Mouse (Mus musculus) hindbrain, embryonic 12.5 days (tissue): ENCODE data around the gene Cog5. TPM values are rescaled to one million over a fixed set of nuclear protein-coding genes. Genes with fewer than 3 reads are reported as not detected.

Experiments
- ATAC-seq: fragments of 200-750 bp; cut with Nextera tagmentation; 2 replicates; pipeline ENCODE4 v1.8.0; 2017; ENCODE audit warnings: moderate TSS enrichment; ENCODE audit not compliant: low FRiP score
- H3K27ac ChIP-seq: fragments of 300-500 bp; sonication (generic); 2 replicates; pipeline ENCODE4 v1.5.1; 2016; ENCODE audit warnings: mild to moderate bottlenecking
- H3K27me3 ChIP-seq: fragments of 300-500 bp; sonication (generic); 2 replicates; pipeline ENCODE4 v1.6.1; 2016; ENCODE audit warnings: mild to moderate bottlenecking
- H3K36me3 ChIP-seq: fragments of 300-500 bp; sonication (generic); 2 replicates; pipeline ENCODE4 v1.6.1; 2016; ENCODE audit warnings: mild to moderate bottlenecking
- H3K4me1 ChIP-seq: fragments of 300-500 bp; sonication (generic); 2 replicates; pipeline ENCODE4 v1.6.1; 2016
- H3K4me2 ChIP-seq: fragments of 300-500 bp; sonication (generic); replicated peaks from 2 replicates; pipeline ENCODE4 v1.6.1; 2016; ENCODE audit warnings: mild to moderate bottlenecking
- H3K4me3 ChIP-seq: fragments of 300-500 bp; sonication (generic); 2 replicates; pipeline ENCODE4 v1.5.1; 2016; ENCODE audit warnings: mild to moderate bottlenecking
- H3K9ac ChIP-seq: fragments of 300-500 bp; sonication (generic); 2 replicates; pipeline ENCODE4 v1.6.1; 2016; ENCODE audit warnings: mild to moderate bottlenecking, moderate library complexity
- H3K9me3 ChIP-seq: fragments of 300-500 bp; sonication (generic); replicated peaks from 2 replicates; pipeline ENCODE4 v1.6.1; 2016; ENCODE audit warnings: mild to moderate bottlenecking
- WGBS: fragments of 180-500 bp; shearing (Covaris S2); methylation state at CpG from one replicate; pipeline ENCODE4 v1.1.7; 2016; 5-methylcytosine and 5-hydroxymethylcytosine counted together
- polyA plus RNA-seq: library from polyadenylated mRNA; unstranded; fragments of >200 nt; fragmentation: Nextera tagmentation; extraction: Ambion mirVana; gene quantifications from 2 replicates; pipeline ENCODE4 v1.2.1, GENCODE M21; 2016

The Cog5 gene
- polyA plus RNA-seq, 1 experiment from 2014 or later: 38.1 TPM

- H3K36me3 ChIP-seq: no peaks in the 10 kb centered on the region
- H3K9me3 ChIP-seq: no peaks in the 10 kb centered on the region
- H3K4me2 ChIP-seq: no peak overlapping the region
- 97% methylated on average over 2 of the region's 2 CpGs for WGBS
- H3K4me1 ChIP-seq: peaks cover 12% of the 10 kb centered on the region
- no peak overlapping the region for H3K27ac ChIP-seq
- no peak for ATAC-seq
- H3K27me3 ChIP-seq: no peaks in the 10 kb centered on the region
- H3K4me3 ChIP-seq: no peak overlapping the region
- H3K9ac ChIP-seq: no peak overlapping the region
Observed at GRCm38 (mm10) chr12:31907436-31907835, 252.8 kb downstream of the Cog5 start.

- Histone ChIP-seq H3K27ac (no peak overlapping the region), H3K9me3 (no peaks in the 10 kb centered on the region), H3K36me3 (no peaks in the 10 kb centered on the region), H3K4me3 (no peak overlapping the region), H3K4me2 (no peak overlapping the region), H3K4me1 (no peaks in the 10 kb centered on the region), H3K27me3 (no peaks in the 10 kb centered on the region), H3K9ac (no peak overlapping the region)
- WGBS: 85% methylated on average over 6 of the region's 6 CpGs
- ATAC-seq: no peak
Observed at GRCm38 (mm10) chr12:31912966-31913551, 258.4 kb downstream of the Cog5 start.

GRCm38 (mm10) chr12:31913614-31914013, 258.9 kb downstream of the Cog5 start:
- WGBS: 79% methylated on average over 4 of the region's 4 CpGs
- H3K4me1 ChIP-seq: no peaks in the 10 kb centered on the region
- ATAC-seq: no peak
- no peaks in the 10 kb centered on the region for H3K9me3 ChIP-seq
- no peak overlapping the region for H3K27ac ChIP-seq
- H3K27me3 ChIP-seq: no peaks in the 10 kb centered on the region
- no peak overlapping the region for H3K9ac ChIP-seq
- no peak overlapping the region for H3K4me3 ChIP-seq
- H3K4me2 ChIP-seq: no peak overlapping the region
- H3K36me3 ChIP-seq: no peaks in the 10 kb centered on the region

- no peaks in the 10 kb centered on the region for H3K9me3 ChIP-seq
- no peak overlapping the region for H3K4me2 ChIP-seq
- no peaks in the 10 kb centered on the region for H3K4me1 ChIP-seq
- no peak for ATAC-seq
- 95% methylated on average over 5 of the region's 5 CpGs for WGBS
- H3K27me3 ChIP-seq: no peaks in the 10 kb centered on the region
- no peak overlapping the region for H3K27ac ChIP-seq
- no peak overlapping the region for H3K9ac ChIP-seq
- no peak overlapping the region for H3K4me3 ChIP-seq
- H3K36me3 ChIP-seq: no peaks in the 10 kb centered on the region
Observed at GRCm38 (mm10) chr12:31916691-31917090, 262.0 kb downstream of the Cog5 start.

GRCm38 (mm10) chr12:31917245-31917644, 262.6 kb downstream of the Cog5 start:
- no peak overlapping the region for H3K4me3 ChIP-seq
- no peak overlapping the region for H3K4me2 ChIP-seq
- no peaks in the 10 kb centered on the region for H3K4me1 ChIP-seq
- no peaks in the 10 kb centered on the region for H3K27me3 ChIP-seq
- H3K9ac ChIP-seq: no peak overlapping the region
- 86% methylated on average over 5 of the region's 5 CpGs for WGBS
- H3K36me3 ChIP-seq: no peaks in the 10 kb centered on the region
- no peaks in the 10 kb centered on the region for H3K9me3 ChIP-seq
- no peak overlapping the region for H3K27ac ChIP-seq
- no peak for ATAC-seq

GRCm38 (mm10) chr12:31920464-31921405, 266.1 kb downstream of the Cog5 start:
- 82% methylated on average over 18 of the region's 18 CpGs for WGBS
- no peak overlapping the region for H3K4me3 ChIP-seq
- no peak for ATAC-seq
- H3K4me2 ChIP-seq: no peak overlapping the region
- no peaks in the 10 kb centered on the region for H3K4me1 ChIP-seq
- H3K9me3 ChIP-seq: no peaks in the 10 kb centered on the region
- H3K9ac ChIP-seq: no peak overlapping the region
- H3K27ac ChIP-seq: no peak overlapping the region
- no peaks in the 10 kb centered on the region for H3K27me3 ChIP-seq
- H3K36me3 ChIP-seq: peaks cover 15% of the 10 kb centered on the region

GRCm38 (mm10) chr12:31924135-31924534, 269.5 kb downstream of the Cog5 start:
- no peaks in the 10 kb centered on the region for H3K27me3 ChIP-seq
- H3K4me1 ChIP-seq: no peaks in the 10 kb centered on the region
- no peaks in the 10 kb centered on the region for H3K9me3 ChIP-seq
- 97% methylated on average over 3 of the region's 3 CpGs for WGBS
- no peak overlapping the region for H3K9ac ChIP-seq
- ATAC-seq: no peak
- H3K36me3 ChIP-seq: peaks cover 33% of the 10 kb centered on the region
- H3K4me3 ChIP-seq: no peak overlapping the region
- no peak overlapping the region for H3K27ac ChIP-seq
- H3K4me2 ChIP-seq: no peak overlapping the region

GRCm38 (mm10) chr12:31925343-31925742, 270.7 kb downstream of the Cog5 start:
- no peak overlapping the region for H3K4me3 ChIP-seq
- H3K4me2 ChIP-seq: no peak overlapping the region
- H3K27me3 ChIP-seq: no peaks in the 10 kb centered on the region
- H3K36me3 ChIP-seq: peaks cover 38% of the 10 kb centered on the region
- WGBS: 86% methylated on average over 6 of the region's 6 CpGs
- no peak for ATAC-seq
- no peaks in the 10 kb centered on the region for H3K9me3 ChIP-seq
- H3K27ac ChIP-seq: no peak overlapping the region
- no peak overlapping the region for H3K9ac ChIP-seq
- no peaks in the 10 kb centered on the region for H3K4me1 ChIP-seq

- Histone ChIP-seq H3K4me1 (no peaks in the 10 kb centered on the region), H3K9me3 (no peaks in the 10 kb centered on the region), H3K27ac (no peak overlapping the region), H3K4me3 (no peak overlapping the region), H3K9ac (no peak overlapping the region), H3K4me2 (no peak overlapping the region), H3K36me3 (peaks cover 50% of the 10 kb centered on the region), H3K27me3 (no peaks in the 10 kb centered on the region)
- 51% methylated on average over 4 of the region's 4 CpGs for WGBS
- peak; percentile 88 for ATAC-seq
Observed at GRCm38 (mm10) chr12:31926661-31927061, 272.0 kb downstream of the Cog5 start.

GRCm38 (mm10) chr12:31928498-31928897, 273.8 kb downstream of the Cog5 start:
- no peak for ATAC-seq
- WGBS: 86% methylated on average over 3 of the region's 3 CpGs
- H3K9ac ChIP-seq: no peak overlapping the region
- H3K4me2 ChIP-seq: no peak overlapping the region
- H3K27ac ChIP-seq: no peak overlapping the region
- no peaks in the 10 kb centered on the region for H3K27me3 ChIP-seq
- peaks cover 61% of the 10 kb centered on the region for H3K36me3 ChIP-seq
- H3K4me1 ChIP-seq: no peaks in the 10 kb centered on the region
- H3K9me3 ChIP-seq: no peaks in the 10 kb centered on the region
- no peak overlapping the region for H3K4me3 ChIP-seq

- Histone ChIP-seq H3K9me3 (no peaks in the 10 kb centered on the region), H3K27ac (no peak overlapping the region), H3K4me1 (no peaks in the 10 kb centered on the region), H3K36me3 (peaks cover 60% of the 10 kb centered on the region), H3K4me3 (no peak overlapping the region), H3K9ac (no peak overlapping the region), H3K4me2 (no peak overlapping the region), H3K27me3 (no peaks in the 10 kb centered on the region)
- WGBS: over 99% methylated on average over 3 of the region's 3 CpGs
- no peak for ATAC-seq
Observed at GRCm38 (mm10) chr12:31931818-31932217, 277.1 kb downstream of the Cog5 start.

- ATAC-seq: no peak
- 43% methylated on average over 6 of the region's 6 CpGs for WGBS
- no peaks in the 10 kb centered on the region for H3K9me3 ChIP-seq
- H3K4me3 ChIP-seq: no peak overlapping the region
- no peak overlapping the region for H3K4me2 ChIP-seq
- no peaks in the 10 kb centered on the region for H3K27me3 ChIP-seq
- H3K4me1 ChIP-seq: no peaks in the 10 kb centered on the region
- H3K27ac ChIP-seq: no peak overlapping the region
- H3K9ac ChIP-seq: no peak overlapping the region
- peaks cover 69% of the 10 kb centered on the region for H3K36me3 ChIP-seq
Observed at GRCm38 (mm10) chr12:31936657-31937300, 282.1 kb downstream of the Cog5 start.
